Mouse (Mus musculus): ENCODE measurements around the gene Hsf2bp.

DNA sequence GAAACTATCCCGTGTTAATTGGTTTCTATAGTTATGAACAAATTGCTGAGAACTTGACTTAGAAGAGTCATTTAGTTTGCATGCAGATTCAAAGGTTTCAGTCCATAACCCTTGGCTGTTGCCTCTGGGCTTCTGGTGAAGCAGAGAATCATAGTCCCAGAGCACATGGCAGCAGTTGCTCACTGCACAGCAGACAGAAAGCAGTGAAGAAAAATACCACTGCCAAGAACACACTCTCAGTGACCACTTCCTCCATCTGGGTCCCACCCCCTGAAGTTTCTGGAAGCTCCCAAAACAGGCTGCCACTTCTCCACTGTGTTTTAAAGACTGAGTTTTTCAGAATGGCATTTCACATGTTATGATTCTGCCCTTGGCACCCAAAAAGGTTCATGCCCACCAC is 67.3 kb downstream of the Hsf2bp start:
- TF ChIP-seq POLR2A (IDR thresholded peaks at IDR 0.05; ENCODE audit: low read depth, low read length) (no peak), E2F4 (IDR thresholded peaks at IDR 0.05; ENCODE audit: insufficient replicate concordance, low read depth, low read length) (no peak), ZNF384 (IDR thresholded peaks at IDR 0.05; ENCODE audit: low read depth, low read length) (no peak), CTCF (conservative IDR thresholded peaks at IDR 0.05 in 1 of 2, IDR thresholded peaks at IDR 0.05 in 1 of 2; ENCODE audit: low read depth in 2 of 2, low read length in 2 of 2) (no peak), RCOR1 (conservative IDR thresholded peaks at IDR 0.05; ENCODE audit: low read depth, low read length) (no peak), HCFC1 (IDR thresholded peaks at IDR 0.05; ENCODE audit: low read depth, low read length) (no peak), CHD2 (IDR thresholded peaks at IDR 0.05; ENCODE audit: low read length) (no peak)

Measured in CH12.LX (cell line).